Mouse (Mus musculus): ENCODE measurements at regions not wholly inside any gene's neighbourhood (a gene's known extent, or its start where the extent isn't known, plus 50 kb on each side); places are given as distances from the start of the nearest gene placed in this dataset.

DNA sequence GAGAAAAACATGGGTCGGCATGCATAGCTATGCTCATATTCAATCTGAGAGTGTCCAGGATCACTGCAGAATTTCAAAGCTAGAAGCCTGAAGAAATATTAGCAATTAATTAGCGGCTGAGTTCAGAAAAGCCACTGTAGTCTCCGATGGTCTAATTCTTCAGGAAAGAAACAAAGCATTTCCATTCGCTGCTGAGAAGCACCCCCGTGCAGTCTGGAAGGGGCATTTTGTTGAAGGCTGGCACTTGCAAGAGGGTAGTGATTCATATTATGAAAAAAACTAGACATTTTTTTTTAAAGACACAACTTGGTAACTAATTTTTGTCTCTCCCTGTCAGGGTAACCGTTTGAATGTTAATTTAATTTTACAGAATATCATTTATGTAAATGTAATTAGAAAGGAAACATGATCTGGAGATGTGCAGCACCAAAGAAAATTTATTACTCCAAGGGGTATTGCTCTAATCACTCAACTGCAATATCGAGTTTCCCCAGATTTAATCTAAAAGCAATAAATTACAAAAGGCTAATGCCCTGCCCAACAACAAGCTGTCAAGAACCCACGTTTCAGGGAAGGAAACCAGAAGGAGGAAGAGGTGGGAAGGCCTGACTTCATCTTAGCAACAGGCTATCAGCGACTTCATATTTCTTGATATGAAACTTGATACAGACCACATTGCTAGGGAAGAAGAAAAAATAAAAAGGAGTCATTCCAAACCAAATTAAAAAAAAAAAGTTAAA lies 529.1 kb downstream of the Meis1 start:
- DNase-seq = no peak
- H3K36me3 ChIP-seq (ENCODE audit: insufficient read depth) = no peaks in the 10 kb centered on the region
- 56% methylated on average over 9 of the region's 9 CpGs for whole genome bisulfite sequencing
- H3K27ac ChIP-seq (ENCODE audit: low read depth) = no peak overlapping the region
- H3K9ac ChIP-seq = no peak overlapping the region
- H3K27me3 ChIP-seq (ENCODE audit: insufficient read depth, low read length) = no peaks in the 10 kb centered on the region
- no peaks in the 10 kb centered on the region for H3K9me3 ChIP-seq (ENCODE audit: low read depth, low read length)
- no peak overlapping the region for H3K4me3 ChIP-seq (ENCODE audit: low read depth, low read length)
- no peak for ATAC-seq (ENCODE audit: insufficient read depth)
- no peak for TF ChIP-seq CTCF (IDR thresholded peaks at IDR 0.05; ENCODE audit: low read depth)
- H3K4me2 ChIP-seq = no peak overlapping the region
- H3K4me1 ChIP-seq (ENCODE audit: insufficient read depth) = no peaks in the 10 kb centered on the region

DNA sequence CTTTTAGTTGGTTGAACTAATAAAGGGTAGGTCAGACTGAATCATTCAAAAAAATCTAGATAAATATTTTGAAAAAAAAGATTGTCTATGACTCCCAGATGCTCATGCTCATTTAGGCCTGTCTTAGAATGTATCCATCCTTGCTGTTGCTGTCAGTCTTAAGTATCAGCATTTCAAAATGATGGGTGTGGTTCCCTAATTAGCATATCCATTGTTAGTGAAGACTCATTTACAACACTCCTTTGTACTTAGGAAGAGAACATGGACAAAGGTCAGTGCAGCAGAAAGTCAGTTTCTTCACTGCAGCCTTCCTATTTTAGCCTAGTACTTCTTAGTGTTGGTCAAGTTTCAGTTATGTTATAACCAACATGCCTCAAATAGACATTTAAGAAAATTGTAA lies 525.2 kb upstream of the Etaa1 start:
- no peak overlapping the region for H3K4me2 ChIP-seq
- no peak overlapping the region for H3K9ac ChIP-seq
- H3K9me3 ChIP-seq (ENCODE audit: low read depth, low read length) = no peaks in the 10 kb centered on the region
- no peak for DNase-seq
- no peaks in the 10 kb centered on the region for H3K4me1 ChIP-seq (ENCODE audit: insufficient read depth)
- no peaks in the 10 kb centered on the region for H3K36me3 ChIP-seq (ENCODE audit: insufficient read depth)
- TF ChIP-seq CTCF (IDR thresholded peaks at IDR 0.05; ENCODE audit: low read depth) = no peak
- ATAC-seq (ENCODE audit: insufficient read depth) = no peak
- no peaks in the 10 kb centered on the region for H3K27me3 ChIP-seq (ENCODE audit: insufficient read depth, low read length)
- no peak overlapping the region for H3K27ac ChIP-seq (ENCODE audit: low read depth)
- no peak overlapping the region for H3K4me3 ChIP-seq (ENCODE audit: low read depth, low read length)

DNA sequence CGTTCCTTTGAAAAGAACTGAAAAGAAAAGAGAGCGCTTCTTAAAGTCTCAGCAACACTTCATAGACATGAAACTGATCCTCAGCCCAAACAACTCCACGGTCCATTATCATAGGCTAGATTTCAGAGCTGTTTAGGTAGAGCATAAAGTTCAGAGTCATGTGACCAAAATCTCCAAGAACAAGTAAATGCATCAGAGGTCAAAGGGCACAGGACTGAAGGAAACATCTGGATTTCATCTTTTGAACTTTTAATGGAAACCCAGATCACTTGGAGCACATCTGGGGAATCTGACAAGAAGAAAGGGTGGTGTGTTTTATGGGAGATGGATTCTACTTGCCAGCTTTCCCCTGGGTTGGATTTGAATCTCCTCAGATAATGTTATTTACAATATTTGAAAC lies 497.6 kb upstream of the Etaa1 start:
- Histone ChIP-seq H3K36me3 (ENCODE audit: insufficient read depth) (no peaks in the 10 kb centered on the region), H3K4me1 (ENCODE audit: insufficient read depth) (no peaks in the 10 kb centered on the region), H3K4me3 (ENCODE audit: low read depth, low read length) (no peak overlapping the region), H3K9ac (no peak overlapping the region), H3K27ac (ENCODE audit: low read depth) (no peak overlapping the region; the same call in 1 of the 2 replicates), H3K27me3 (ENCODE audit: insufficient read depth, low read length) (no peaks in the 10 kb centered on the region), H3K9me3 (ENCODE audit: low read depth, low read length) (no peaks in the 10 kb centered on the region), H3K4me2 (no peak overlapping the region)
- no peak for TF ChIP-seq CTCF (IDR thresholded peaks at IDR 0.05; ENCODE audit: low read depth)
- DNase-seq (peak; percentile 22), ATAC-seq (ENCODE audit: insufficient read depth) (no peak)
- WGBS = 46% methylated on average over 3 of the region's 3 CpGs

DNA sequence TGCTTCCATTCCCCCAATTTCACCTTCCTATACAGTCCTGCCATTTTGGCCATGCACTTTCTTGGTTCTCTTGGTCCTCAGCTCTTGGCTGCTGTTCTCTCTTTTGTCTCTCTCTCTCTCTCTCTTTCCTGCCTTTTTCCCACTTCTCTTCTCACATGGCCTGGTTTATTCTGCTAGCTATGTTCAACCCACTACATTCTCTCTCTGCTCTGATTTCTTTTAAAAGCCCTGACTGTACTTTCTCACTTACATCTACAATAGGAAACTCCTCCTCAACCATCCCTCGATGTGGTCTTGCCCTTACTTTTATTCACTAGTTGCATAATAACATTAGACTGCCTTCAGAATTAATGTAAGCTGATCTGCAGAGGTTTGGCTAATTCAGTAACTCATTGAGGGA lies 495.2 kb upstream of the Etaa1 start:
- DNase-seq = no peak
- no peak overlapping the region for H3K27ac ChIP-seq (ENCODE audit: low read depth)
- no peak overlapping the region for H3K4me2 ChIP-seq
- H3K9me3 ChIP-seq (ENCODE audit: low read depth, low read length) = no peaks in the 10 kb centered on the region
- no peak overlapping the region for H3K9ac ChIP-seq
- no peaks in the 10 kb centered on the region for H3K27me3 ChIP-seq (ENCODE audit: insufficient read depth, low read length)
- no peaks in the 10 kb centered on the region for H3K36me3 ChIP-seq (ENCODE audit: insufficient read depth)
- TF ChIP-seq CTCF (IDR thresholded peaks at IDR 0.05; ENCODE audit: low read depth) = no peak
- WGBS = 81% methylated on average over 1 of the region's 1 CpGs
- ATAC-seq (ENCODE audit: insufficient read depth) = no peak
- H3K4me1 ChIP-seq (ENCODE audit: insufficient read depth) = no peaks in the 10 kb centered on the region
- no peak overlapping the region for H3K4me3 ChIP-seq (ENCODE audit: low read depth, low read length)

DNA sequence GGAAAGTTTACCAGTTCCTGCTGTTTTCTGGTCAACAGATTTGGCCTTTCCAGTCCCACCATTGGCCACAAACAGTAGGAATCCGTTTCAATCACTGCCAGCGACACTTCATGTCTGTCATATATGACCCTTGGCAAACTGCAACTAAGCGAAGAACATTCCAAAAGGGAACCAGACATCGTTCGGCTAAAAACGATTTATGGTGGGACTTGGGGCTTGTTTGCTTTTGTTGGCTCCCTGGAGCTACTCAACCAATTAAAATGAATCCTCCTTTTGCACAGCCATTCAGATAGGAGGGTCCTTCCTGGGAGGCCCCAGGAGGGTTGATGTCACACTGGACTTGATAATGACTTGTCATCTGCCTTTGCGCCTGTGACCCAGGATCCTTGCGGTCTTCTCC lies 490.9 kb upstream of the Etaa1 start:
- Histone ChIP-seq H3K4me2 (no peak overlapping the region), H3K27ac (ENCODE audit: low read depth) (no peak overlapping the region)
- 46% methylated on average over 8 of the region's 8 CpGs for WGBS

DNA sequence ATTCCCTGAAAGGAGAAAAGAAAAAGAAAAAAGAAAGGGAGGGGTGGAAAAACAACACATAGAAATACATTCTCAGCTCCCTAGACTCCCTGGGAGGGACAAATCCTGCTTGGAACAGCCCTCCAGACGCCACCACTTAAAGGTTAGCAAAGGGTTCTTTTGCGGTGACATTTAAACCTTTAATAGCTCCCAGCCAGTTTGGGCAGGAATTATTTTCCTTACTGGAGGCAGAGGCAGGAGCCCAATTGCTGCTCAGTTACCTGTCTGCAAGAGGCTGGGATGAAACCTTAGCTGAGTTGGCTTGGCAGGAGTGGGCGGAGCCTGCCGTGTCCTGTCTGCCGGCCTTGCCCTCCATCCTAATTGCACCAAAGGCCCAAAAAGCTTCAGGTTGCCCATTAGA lies 490.4 kb upstream of the Etaa1 start:
- Histone ChIP-seq H3K4me1 (ENCODE audit: insufficient read depth) (no peaks in the 10 kb centered on the region), H3K4me2 (no peak overlapping the region), H3K27ac (ENCODE audit: low read depth) (no peak overlapping the region), H3K9ac (no peak overlapping the region), H3K36me3 (ENCODE audit: insufficient read depth) (no peaks in the 10 kb centered on the region), H3K27me3 (ENCODE audit: insufficient read depth, low read length) (no peaks in the 10 kb centered on the region), H3K9me3 (ENCODE audit: low read depth, low read length) (no peaks in the 10 kb centered on the region), H3K4me3 (ENCODE audit: low read depth, low read length) (no peak overlapping the region)
- DNase-seq = no peak
- ATAC-seq (ENCODE audit: insufficient read depth) = no peak
- TF ChIP-seq CTCF (IDR thresholded peaks at IDR 0.05; ENCODE audit: low read depth) = no peak
- 56% methylated on average over 5 of the region's 5 CpGs for WGBS

More for the DNA sequence above, 490.9 kb upstream of the Etaa1 start:
- ATAC-seq (ENCODE audit: insufficient read depth) (0 out of 2 replicates have a peak, but pooled peaks have one; percentile 28), DNase-seq (peak; percentile 78)
- H3K27me3 ChIP-seq (ENCODE audit: insufficient read depth, low read length) = no peaks in the 10 kb centered on the region
- H3K36me3 ChIP-seq (ENCODE audit: insufficient read depth) = no peaks in the 10 kb centered on the region
- H3K4me3 ChIP-seq (ENCODE audit: low read depth, low read length) = no peak overlapping the region
- no peak for TF ChIP-seq CTCF (IDR thresholded peaks at IDR 0.05; ENCODE audit: low read depth)
- H3K4me1 ChIP-seq (ENCODE audit: insufficient read depth) = no peaks in the 10 kb centered on the region
- no peaks in the 10 kb centered on the region for H3K9me3 ChIP-seq (ENCODE audit: low read depth, low read length)
- H3K9ac ChIP-seq = no peak overlapping the region

DNA sequence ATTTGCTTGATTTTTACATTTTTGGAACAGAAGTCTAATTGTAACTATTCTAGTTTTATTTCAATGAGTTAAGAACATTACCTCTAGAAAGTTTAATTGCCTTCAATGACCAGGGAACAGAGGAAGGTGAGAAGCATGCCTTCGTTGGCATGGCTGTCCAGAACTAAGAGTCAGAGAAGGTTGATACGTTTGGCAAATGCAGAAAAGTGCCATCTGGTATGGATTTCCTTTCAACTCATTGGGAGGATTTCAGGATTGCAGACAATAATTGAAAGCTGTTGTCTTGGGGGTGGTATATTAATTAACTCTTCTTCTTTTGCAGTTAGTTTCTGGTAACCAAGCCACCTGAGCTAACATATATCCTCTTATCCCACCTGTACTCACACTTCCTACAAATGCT lies 489.5 kb upstream of the Etaa1 start:
- Histone ChIP-seq H3K4me1 (ENCODE audit: insufficient read depth) (no peaks in the 10 kb centered on the region), H3K36me3 (ENCODE audit: insufficient read depth) (no peaks in the 10 kb centered on the region), H3K9me3 (ENCODE audit: low read depth, low read length) (no peaks in the 10 kb centered on the region), H3K4me2 (no peak overlapping the region), H3K27me3 (ENCODE audit: insufficient read depth, low read length) (no peaks in the 10 kb centered on the region), H3K9ac (no peak overlapping the region), H3K27ac (ENCODE audit: low read depth) (no peak overlapping the region), H3K4me3 (ENCODE audit: low read depth, low read length) (no peak overlapping the region)
- DNase-seq (no peak), ATAC-seq (ENCODE audit: insufficient read depth) (no peak)
- WGBS = 84% methylated on average over 2 of the region's 2 CpGs
- no peak for TF ChIP-seq CTCF (IDR thresholded peaks at IDR 0.05; ENCODE audit: low read depth)
